Mouse (Mus musculus): ENCODE measurements around the gene Pex7. TPM values are rescaled to one million over a fixed set of nuclear protein-coding genes. Genes with fewer than 3 reads are reported as not detected.

Pex7 gene
- polyA plus RNA-seq, 1 experiment from 2014 or later, result 22.7 TPM

DNA sequence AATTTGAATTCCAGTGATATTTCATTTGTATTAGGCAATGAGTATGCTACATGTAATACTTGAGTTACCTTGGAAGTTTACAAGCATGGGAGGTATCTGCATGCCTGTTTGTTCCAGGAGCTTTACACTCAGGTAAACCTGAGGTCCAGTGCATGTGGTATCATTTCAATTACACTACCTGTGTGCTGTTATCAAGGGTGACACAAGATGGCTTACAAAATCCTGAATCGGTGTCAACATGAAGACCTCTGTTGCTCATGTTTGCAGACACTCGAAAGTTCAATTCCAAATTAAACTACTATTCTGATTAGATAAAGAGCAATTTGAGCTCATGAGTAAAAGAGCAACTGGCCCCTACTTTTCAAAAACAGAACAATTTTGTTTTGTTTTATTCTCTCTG, 3.0 kb upstream of the Pex7 start:
- Histone ChIP-seq H3K27me3 (ENCODE audit: control insufficient read depth, insufficient read depth, low read length) (no peaks in the 10 kb centered on the region), H3K4me1 (ENCODE audit: control insufficient read depth, insufficient read depth, low read length) (no peaks in the 10 kb centered on the region), H3K4me2 (ENCODE audit: low read depth, low read length) (no peak overlapping the region), H3K27ac (replicated peaks; ENCODE audit: low read depth, low read length) (no peak overlapping the region), H3K9ac (replicated peaks; ENCODE audit: low read length) (no peak overlapping the region), H3K36me3 (replicated peaks; ENCODE audit: control insufficient read depth, insufficient read depth, low read depth, low read length) (no peaks in the 10 kb centered on the region), H3K4me3 (ENCODE audit: low read depth, low read length) (no peak overlapping the region), H3K9me3 (replicated peaks; ENCODE audit: control insufficient read depth, low read length) (no peaks in the 10 kb centered on the region)
- WGBS, result 88% methylated on average over 2 of the region's 2 CpGs
- DNase-seq (ENCODE audit: low spot score) (no peak), ATAC-seq (replicated peaks; ENCODE audit: insufficient number of reproducible peaks, low FRiP score, low TSS enrichment, low read depth) (no peak)

- Histone ChIP-seq H3K4me1 (ENCODE audit: control insufficient read depth, insufficient read depth, low read length) (no peaks in the 10 kb centered on the region), H3K9me3 (replicated peaks; ENCODE audit: control insufficient read depth, low read length) (no peaks in the 10 kb centered on the region), H3K4me2 (ENCODE audit: low read depth, low read length) (no peak overlapping the region), H3K27me3 (ENCODE audit: control insufficient read depth, insufficient read depth, low read length) (no peaks in the 10 kb centered on the region), H3K36me3 (replicated peaks; ENCODE audit: control insufficient read depth, insufficient read depth, low read depth, low read length) (no peaks in the 10 kb centered on the region), H3K27ac (replicated peaks; ENCODE audit: low read depth, low read length) (no peak overlapping the region), H3K4me3 (ENCODE audit: low read depth, low read length) (no peak overlapping the region), H3K9ac (replicated peaks; ENCODE audit: low read length) (no peak overlapping the region)
- ATAC-seq (replicated peaks; ENCODE audit: insufficient number of reproducible peaks, low FRiP score, low TSS enrichment, low read depth) (no peak), DNase-seq (ENCODE audit: low spot score) (no peak)
- WGBS, result 77% methylated on average over 2 of the region's 2 CpGs
These were observed 587 bp upstream of the Pex7 start for GRCm38 (mm10) chr10:19908076-19908475.

GRCm38 (mm10) chr10:19904077-19904820, 3.2 kb downstream of the Pex7 start:
- H3K9ac ChIP-seq (replicated peaks; ENCODE audit: low read length), result no peak overlapping the region
- H3K4me2 ChIP-seq (ENCODE audit: low read depth, low read length), result no peak overlapping the region
- no peaks in the 10 kb centered on the region for H3K4me1 ChIP-seq (ENCODE audit: control insufficient read depth, insufficient read depth, low read length)
- no peak for DNase-seq (ENCODE audit: low spot score)
- H3K4me3 ChIP-seq (ENCODE audit: low read depth, low read length), result no peak overlapping the region
- no peaks in the 10 kb centered on the region for H3K27me3 ChIP-seq (ENCODE audit: control insufficient read depth, insufficient read depth, low read length)
- H3K9me3 ChIP-seq (replicated peaks; ENCODE audit: control insufficient read depth, low read length), result no peaks in the 10 kb centered on the region
- WGBS, result 83% methylated on average over 13 of the region's 13 CpGs
- no peak overlapping the region for H3K27ac ChIP-seq (replicated peaks; ENCODE audit: low read depth, low read length)
- no peaks in the 10 kb centered on the region for H3K36me3 ChIP-seq (replicated peaks; ENCODE audit: control insufficient read depth, insufficient read depth, low read depth, low read length)
- no peak for ATAC-seq (replicated peaks; ENCODE audit: insufficient number of reproducible peaks, low FRiP score, low TSS enrichment, low read depth)

- H3K9ac ChIP-seq (replicated peaks; ENCODE audit: low read length), result no peak overlapping the region
- no peaks in the 10 kb centered on the region for H3K36me3 ChIP-seq (replicated peaks; ENCODE audit: control insufficient read depth, insufficient read depth, low read depth, low read length)
- WGBS, result 82% methylated on average over 7 of the region's 7 CpGs
- H3K27ac ChIP-seq (replicated peaks; ENCODE audit: low read depth, low read length), result no peak overlapping the region
- no peak for DNase-seq (ENCODE audit: low spot score)
- no peaks in the 10 kb centered on the region for H3K27me3 ChIP-seq (ENCODE audit: control insufficient read depth, insufficient read depth, low read length)
- no peak for ATAC-seq (replicated peaks; ENCODE audit: insufficient number of reproducible peaks, low FRiP score, low TSS enrichment, low read depth)
- H3K4me3 ChIP-seq (ENCODE audit: low read depth, low read length), result no peak overlapping the region
- H3K9me3 ChIP-seq (replicated peaks; ENCODE audit: control insufficient read depth, low read length), result no peaks in the 10 kb centered on the region
- no peak overlapping the region for H3K4me2 ChIP-seq (ENCODE audit: low read depth, low read length)
- no peaks in the 10 kb centered on the region for H3K4me1 ChIP-seq (ENCODE audit: control insufficient read depth, insufficient read depth, low read length)
These were observed 5.5 kb downstream of the Pex7 start for GRCm38 (mm10) chr10:19901992-19902391.

DNA sequence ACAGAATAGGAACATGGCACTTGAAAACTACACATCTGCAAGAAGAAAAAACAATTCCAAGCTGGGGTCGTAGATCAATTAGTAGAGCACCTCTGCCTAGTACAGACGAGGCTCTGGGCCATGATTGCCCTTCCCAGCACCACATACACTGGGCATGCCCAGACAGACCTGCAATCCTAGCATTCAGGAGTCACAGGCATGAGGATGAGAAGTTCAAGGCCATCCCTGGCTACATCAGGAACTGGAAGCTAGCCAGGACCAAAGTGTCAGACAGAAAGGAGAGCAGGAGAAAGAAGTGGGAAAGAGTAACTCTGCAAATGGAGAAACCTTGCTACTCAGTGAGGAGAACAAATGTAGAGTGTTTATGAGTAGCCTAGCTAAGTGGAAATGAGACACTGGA, 7.3 kb downstream of the Pex7 start:
- ATAC-seq (replicated peaks; ENCODE audit: insufficient number of reproducible peaks, low FRiP score, low TSS enrichment, low read depth) (no peak), DNase-seq (ENCODE audit: low spot score) (no peak)
- Histone ChIP-seq H3K4me2 (ENCODE audit: low read depth, low read length) (no peak overlapping the region), H3K4me1 (ENCODE audit: control insufficient read depth, insufficient read depth, low read length) (no peaks in the 10 kb centered on the region), H3K36me3 (replicated peaks; ENCODE audit: control insufficient read depth, insufficient read depth, low read depth, low read length) (no peaks in the 10 kb centered on the region), H3K27me3 (ENCODE audit: control insufficient read depth, insufficient read depth, low read length) (no peaks in the 10 kb centered on the region), H3K9ac (replicated peaks; ENCODE audit: low read length) (no peak overlapping the region), H3K4me3 (ENCODE audit: low read depth, low read length) (no peak overlapping the region), H3K27ac (replicated peaks; ENCODE audit: low read depth, low read length) (no peak overlapping the region), H3K9me3 (replicated peaks; ENCODE audit: control insufficient read depth, low read length) (no peaks in the 10 kb centered on the region)
- 67% methylated on average over 2 of the region's 2 CpGs for whole genome bisulfite sequencing

GRCm38 (mm10) chr10:19893976-19894375, 13.5 kb downstream of the Pex7 start:
- 20% methylated on average over 4 of the region's 4 CpGs for WGBS
- no peaks in the 10 kb centered on the region for H3K36me3 ChIP-seq (replicated peaks; ENCODE audit: control insufficient read depth, insufficient read depth, low read depth, low read length)
- H3K4me1 ChIP-seq (ENCODE audit: control insufficient read depth, insufficient read depth, low read length), result no peaks in the 10 kb centered on the region
- H3K27me3 ChIP-seq (ENCODE audit: control insufficient read depth, insufficient read depth, low read length), result no peaks in the 10 kb centered on the region
- H3K4me2 ChIP-seq (ENCODE audit: low read depth, low read length), result no peak overlapping the region
- DNase-seq (ENCODE audit: low spot score) (peak; percentile 70), ATAC-seq (replicated peaks; ENCODE audit: insufficient number of reproducible peaks, low FRiP score, low TSS enrichment, low read depth) (no peak)
- H3K9me3 ChIP-seq (replicated peaks; ENCODE audit: control insufficient read depth, low read length), result no peaks in the 10 kb centered on the region
- H3K4me3 ChIP-seq (ENCODE audit: low read depth, low read length), result no peak overlapping the region
- H3K27ac ChIP-seq (replicated peaks; ENCODE audit: low read depth, low read length), result no peak overlapping the region
- no peak overlapping the region for H3K9ac ChIP-seq (replicated peaks; ENCODE audit: low read length)

DNA sequence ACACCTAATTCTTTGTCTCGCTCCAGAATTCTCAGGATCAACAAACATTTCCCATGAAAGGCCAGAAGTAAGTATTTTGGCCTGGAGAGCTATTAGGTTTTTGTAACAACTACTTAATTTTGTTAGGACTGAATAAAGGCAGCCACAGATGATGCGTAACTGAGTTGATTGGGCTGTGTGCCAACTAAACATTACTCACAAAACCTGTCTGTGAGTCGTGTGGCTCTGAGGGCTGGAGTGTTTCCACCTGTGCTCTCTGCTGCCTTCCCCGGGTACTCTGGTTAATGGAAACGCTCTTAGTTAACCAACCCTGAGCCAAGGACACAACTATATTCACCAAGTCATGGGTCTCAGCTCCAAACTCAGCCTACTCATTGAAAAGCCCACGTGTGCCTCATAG, 14.3 kb downstream of the Pex7 start:
- Histone ChIP-seq H3K27ac (replicated peaks; ENCODE audit: low read depth, low read length) (no peak overlapping the region), H3K4me2 (ENCODE audit: low read depth, low read length) (no peak overlapping the region), H3K27me3 (ENCODE audit: control insufficient read depth, insufficient read depth, low read length) (no peaks in the 10 kb centered on the region), H3K9me3 (replicated peaks; ENCODE audit: control insufficient read depth, low read length) (no peaks in the 10 kb centered on the region), H3K4me3 (ENCODE audit: low read depth, low read length) (no peak overlapping the region), H3K4me1 (ENCODE audit: control insufficient read depth, insufficient read depth, low read length) (no peaks in the 10 kb centered on the region), H3K36me3 (replicated peaks; ENCODE audit: control insufficient read depth, insufficient read depth, low read depth, low read length) (no peaks in the 10 kb centered on the region), H3K9ac (replicated peaks; ENCODE audit: low read length) (no peak overlapping the region)
- no peak for DNase-seq (ENCODE audit: low spot score)
- whole genome bisulfite sequencing, result 87% methylated on average over 6 of the region's 6 CpGs
- ATAC-seq (replicated peaks; ENCODE audit: insufficient number of reproducible peaks, low FRiP score, low TSS enrichment, low read depth), result no peak

GRCm38 (mm10) chr10:19891686-19892085, 15.8 kb downstream of the Pex7 start:
- H3K27ac ChIP-seq (replicated peaks; ENCODE audit: low read depth, low read length), result no peak overlapping the region
- H3K9me3 ChIP-seq (replicated peaks; ENCODE audit: control insufficient read depth, low read length), result no peaks in the 10 kb centered on the region
- H3K4me3 ChIP-seq (ENCODE audit: low read depth, low read length), result no peak overlapping the region
- no peaks in the 10 kb centered on the region for H3K27me3 ChIP-seq (ENCODE audit: control insufficient read depth, insufficient read depth, low read length)
- H3K36me3 ChIP-seq (replicated peaks; ENCODE audit: control insufficient read depth, insufficient read depth, low read depth, low read length), result no peaks in the 10 kb centered on the region
- ATAC-seq (replicated peaks; ENCODE audit: insufficient number of reproducible peaks, low FRiP score, low TSS enrichment, low read depth), result no peak
- H3K4me2 ChIP-seq (ENCODE audit: low read depth, low read length), result no peak overlapping the region
- no peaks in the 10 kb centered on the region for H3K4me1 ChIP-seq (ENCODE audit: control insufficient read depth, insufficient read depth, low read length)
- no peak for DNase-seq (ENCODE audit: low spot score)
- 47% methylated on average over 3 of the region's 3 CpGs for WGBS
- H3K9ac ChIP-seq (replicated peaks; ENCODE audit: low read length), result no peak overlapping the region

Measured in embryonic facial prominence, embryonic 11.5 days (tissue).